Mouse (Mus musculus): ENCODE data around the gene Abca3.

Gene Abca3

GRCm38 (mm10) chr17:24440377-24440776 is 88.6 kb downstream of the Abca3 start:
- in situ Hi-C loops (cut with MboI, MseI): loop anchor here in 1 of 2 experiments (5.0 kb wide), 1 partner anchor 53 kb away; no protein-coding TSS in a partner anchor

- in situ Hi-C loops (cut with MboI, MseI): loop anchor here in 1 of 2 experiments (5.0 kb wide), 1 partner anchor 54 kb away; no protein-coding TSS in a partner anchor
These were observed 89.4 kb downstream of the Abca3 start for GRCm38 (mm10) chr17:24441148-24441547.

GRCm38 (mm10) chr17:24442107-24442506 is 90.4 kb downstream of the Abca3 start:
- in situ Hi-C loops (cut with MboI, MseI): loop anchor here in 1 of 2 experiments (5.0 kb wide), 1 partner anchor 55 kb away; no protein-coding TSS in a partner anchor

DNA sequence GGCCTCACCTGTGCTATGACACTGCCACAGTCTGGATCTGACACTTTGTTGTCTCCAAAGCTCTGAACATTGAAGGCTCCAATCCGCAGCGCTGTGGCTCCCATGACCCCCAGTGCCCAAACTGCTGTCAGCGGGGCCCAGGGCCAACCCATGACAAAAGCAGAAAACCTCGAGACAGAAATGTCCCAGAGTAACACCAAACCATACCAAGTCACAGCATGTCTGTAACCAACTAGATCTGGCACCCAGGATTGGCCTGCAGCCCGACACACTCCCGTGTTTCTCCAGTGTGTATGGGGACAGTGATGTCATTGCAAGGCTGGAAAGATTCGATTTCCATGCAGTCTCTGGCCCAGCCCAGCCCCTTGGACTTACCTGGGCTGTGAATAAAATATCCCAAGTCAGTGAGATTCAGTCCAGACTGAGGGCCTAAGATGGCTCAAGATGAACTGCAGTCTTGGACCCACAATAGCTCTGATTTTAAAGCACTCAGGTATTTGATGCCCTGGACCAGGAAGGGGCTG is 90.9 kb downstream of the Abca3 start, which contains the start of gene Dnase1l2:
Gene Dnase1l2, minus strand, starts transcription at position 474 of the 524 bp plus-strand sequence.
- in situ Hi-C loops (cut with MboI, MseI): loop anchor here in 1 of 2 experiments (5.0 kb wide), 1 partner anchor 55 kb away; no protein-coding TSS in a partner anchor

DNA sequence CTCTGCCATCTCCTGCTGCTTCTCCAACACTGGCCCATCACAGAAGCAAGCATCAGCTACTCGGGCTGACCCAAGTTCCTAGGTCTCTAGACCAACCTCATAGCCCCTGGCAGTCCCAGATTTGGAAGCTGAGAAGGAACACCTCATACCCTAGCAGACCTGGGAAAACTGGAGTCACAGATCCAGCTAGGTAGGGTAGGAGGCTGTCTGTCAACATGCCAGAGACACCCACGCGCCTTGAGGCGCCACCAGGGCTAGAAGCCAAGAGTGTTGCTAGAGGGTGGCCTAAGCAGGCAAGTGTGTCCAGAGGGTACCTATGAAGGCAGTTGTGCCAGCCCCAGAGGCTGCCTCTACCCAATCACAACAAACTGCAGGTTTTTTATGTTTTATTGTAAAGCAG is 91.7 kb downstream of the Abca3 start:
- in situ Hi-C loops (cut with MboI, MseI): loop anchor here in 1 of 2 experiments (5.0 kb wide), 1 partner anchor 56 kb away; no protein-coding TSS in a partner anchor

DNA sequence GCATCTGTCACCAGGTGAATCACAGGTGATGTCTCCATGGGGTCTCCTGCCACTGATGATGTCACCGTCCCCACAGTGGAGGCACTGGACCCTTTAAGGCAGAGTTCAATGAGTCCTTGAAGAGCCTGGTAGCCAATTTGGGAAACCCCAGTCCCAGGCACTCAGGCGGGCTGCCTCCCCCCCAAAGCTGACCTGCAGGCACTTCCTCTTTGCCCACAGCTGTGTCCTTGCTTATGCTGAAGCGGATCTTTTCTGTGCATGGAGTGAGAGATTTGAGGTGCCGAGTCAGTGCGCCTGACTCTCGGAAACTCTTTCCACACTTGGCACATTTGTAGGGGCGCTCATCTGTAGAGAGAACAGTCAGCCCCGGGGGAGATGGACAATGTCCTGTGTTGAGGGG is 94.8 kb downstream of the Abca3 start:
- in situ Hi-C loops (cut with MboI, MseI): no loop called here

GRCm38 (mm10) chr17:24449507-24449906 is 97.8 kb downstream of the Abca3 start:
- in situ Hi-C loops (cut with MboI, MseI): no loop called here

- in situ Hi-C loops (cut with MboI, MseI): loop anchor here in 1 of 2 experiments (25.0 kb wide), 1 partner anchor 1461 kb away; the partner anchor contains the start of gene Rab40c
These were observed 99.5 kb downstream of the Abca3 start for GRCm38 (mm10) chr17:24451220-24451619.

DNA sequence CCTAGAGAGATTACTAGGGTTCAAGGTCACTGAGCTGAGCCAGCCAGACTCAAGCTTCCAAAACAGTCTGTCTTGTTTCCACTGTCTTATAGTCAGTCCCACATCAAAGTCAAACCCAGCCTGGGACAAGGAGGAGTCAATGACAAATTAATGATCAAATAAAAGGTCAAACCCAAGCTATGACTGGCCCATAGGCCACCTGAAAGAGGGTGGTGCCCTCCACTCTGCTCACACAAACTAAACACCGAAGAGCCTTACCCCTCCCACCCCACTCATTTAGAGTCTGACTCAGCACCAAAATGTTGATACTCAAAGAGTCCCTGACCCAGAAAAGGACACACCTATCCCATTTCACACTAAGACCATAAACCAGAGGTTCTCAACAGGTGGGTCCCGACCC is 101.6 kb downstream of the Abca3 start:
- in situ Hi-C loops (cut with MboI, MseI): loop anchor here in 1 of 2 experiments (25.0 kb wide), 1 partner anchor 1459 kb away; the partner anchor contains the start of gene Rab40c

DNA sequence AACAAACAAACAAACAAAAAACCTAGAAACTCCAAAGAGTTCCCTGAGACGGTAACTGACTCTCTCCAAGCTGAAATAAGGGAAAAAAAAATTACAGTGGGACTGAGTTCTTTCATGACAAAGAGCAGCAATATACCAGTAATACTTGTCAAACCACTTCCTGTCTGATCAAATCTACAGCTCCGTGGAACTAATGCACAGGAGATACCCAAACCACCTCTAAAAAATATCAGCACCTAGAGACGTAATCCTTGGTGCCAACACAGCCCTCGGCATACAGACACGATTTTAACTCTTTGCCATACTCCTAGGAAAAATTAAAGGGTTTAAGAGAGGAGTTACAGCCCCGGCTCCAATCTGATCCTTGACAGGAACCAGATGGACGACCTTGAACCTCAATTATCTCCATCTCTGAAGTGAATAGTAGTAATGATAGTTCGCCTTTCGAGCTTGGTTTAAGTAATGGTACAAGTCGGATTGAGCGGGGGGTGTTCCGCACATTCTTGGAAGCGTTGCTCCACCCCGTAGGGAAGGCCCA is 102.5 kb downstream of the Abca3 start:
- in situ Hi-C loops (cut with MboI, MseI): loop anchor here in 1 of 2 experiments (25.0 kb wide), 1 partner anchor 1458 kb away; the partner anchor contains the start of gene Rab40c

- in situ Hi-C loops (cut with MboI, MseI): loop anchor here (5.0 to 25.0 kb wide), 2 partner anchors 973 to 1457 kb away; partner anchors contain the start of gene Rab40c (in 1 of the 2)
These were observed 103.2 kb downstream of the Abca3 start for GRCm38 (mm10) chr17:24454756-24455522.

GRCm38 (mm10) chr17:24455523-24456206 is 103.9 kb downstream of the Abca3 start:
- in situ Hi-C loops (cut with MboI, MseI): loop anchor here (5.0 to 25.0 kb wide), 2 partner anchors 973 to 1457 kb away; partner anchors contain the start of gene Rab40c (in 1 of the 2)

Data from T-helper 17 cell (primary cell).